ENCODE assay signal across 10 mouse cellular contexts in the genomic region with DNA sequence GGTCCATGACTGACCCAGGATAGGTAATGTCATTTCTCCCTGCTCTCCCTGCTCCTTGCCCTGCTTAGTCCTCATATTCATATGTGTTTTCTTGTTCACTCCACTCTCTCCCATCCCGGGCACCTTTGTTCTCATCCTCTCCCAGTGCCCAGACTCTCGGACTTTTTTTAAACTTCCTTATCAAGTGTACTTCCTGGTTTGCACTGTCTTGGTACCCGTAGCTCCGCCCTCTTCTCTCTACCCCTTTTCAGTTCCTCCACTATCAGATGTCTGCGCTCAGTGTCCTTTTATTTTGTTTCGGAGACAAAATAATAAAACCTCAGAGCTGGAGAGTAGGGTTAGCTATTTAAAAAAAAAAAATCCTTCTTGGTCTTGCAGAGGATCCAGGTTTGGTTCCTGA. TPM values are rescaled to one million over a fixed set of nuclear protein-coding genes. Genes with fewer than 3 reads are reported as not detected.
A peak's percentile ranks its signal among the peaks of the same experiment; 100 is the strongest.
DNase-seq lines count a peak whose midpoint lies in the region; ATAC-seq and TF ChIP-seq lines count a peak whose summit lies in the region.
"Had no signal": no experiment of that assay in that cellular context is flagged by ENCODE, and none has a peak within 500 bp of the region (broad histone marks: within the 10 kb centered on the region; RNA-seq: fewer than 3 reads in every experiment).

No protein-coding gene starts in this region.

- H3K79me2 ChIP-seq in MEL (ENCODE audit: control insufficient read depth, insufficient read depth, low read length, poor library complexity): no peaks in the 10 kb centered on the region

- ATAC-seq in heart, embryonic 12.5 days (ENCODE audit: insufficient number of reproducible peaks, low FRiP score): no peak
- ATAC-seq in hematopoietic stem cell, adult 5-6 weeks (replicated peaks in 1 of 2; ENCODE audit: insufficient read depth in 1 of 2, low FRiP score in 2 of 2, low TSS enrichment in 1 of 2, low read depth in 1 of 2, poor library complexity in 2 of 2, severe bottlenecking in 2 of 2): peak; percentile 71 to 83
- ATAC-seq in megakaryocyte progenitor cell, adult 5-6 weeks (replicated peaks; ENCODE audit: poor library complexity): peak; percentile 97
- no peak; the same call in 1 of the 2 replicates for ATAC-seq in stomach, postnatal 0 days (ENCODE audit: low FRiP score, low TSS enrichment)

- no peak overlapping the region for H3K4me3 ChIP-seq in heart, embryonic 12.5 days
- H3K4me3 ChIP-seq in MEL (ENCODE audit: control insufficient read depth in 1 of 2, insufficient read depth in 1 of 2, low read depth in 2 of 2, low read length in 2 of 2): peak overlapping the region; percentile 55 to 89
- H3K4me3 ChIP-seq in stomach, postnatal 0 days (ENCODE audit: low read depth, low read length): no peak overlapping the region

- intact Hi-C loops in heart, postnatal 10 days (cut with DNase I): no loop called here

- no peaks in the 10 kb centered on the region for H3K36me3 ChIP-seq in heart, embryonic 12.5 days
- H3K36me3 ChIP-seq in MEL (ENCODE audit: control insufficient read depth in 1 of 2, insufficient read depth in 2 of 2, low read length in 2 of 2): peaks cover 0 to 3% of the 10 kb centered on the region in 2 experiments; a peak in 1 of 4 replicates
- H3K36me3 ChIP-seq in stomach, postnatal 0 days (ENCODE audit: control insufficient read depth, insufficient read depth, low read length): no peaks in the 10 kb centered on the region

- no peak for TF ChIP-seq RAD21 in MEL (IDR thresholded peaks at IDR 0.05; ENCODE audit: low read depth, low read length)

- H3K9ac ChIP-seq in heart, embryonic 12.5 days: no peak overlapping the region
- H3K9ac ChIP-seq in MEL (ENCODE audit: control insufficient read depth, low read depth, low read length, poor library complexity, severe bottlenecking): peak overlapping the region; percentile 68
- no peak overlapping the region for H3K9ac ChIP-seq in stomach, postnatal 0 days (ENCODE audit: low read length)

- H3K4me1 ChIP-seq in heart, embryonic 12.5 days (replicated peaks): no peaks in the 10 kb centered on the region
- peaks cover 3 to 4% of the 10 kb centered on the region in 2 experiments; a peak in 3 of 4 replicates for H3K4me1 ChIP-seq in MEL (ENCODE audit: control insufficient read depth in 1 of 2, insufficient read depth in 2 of 2, low read length in 2 of 2)
- H3K4me1 ChIP-seq in stomach, postnatal 0 days (replicated peaks; ENCODE audit: control insufficient read depth, insufficient read depth): no peaks in the 10 kb centered on the region

- H3K27ac ChIP-seq in heart, embryonic 12.5 days (ENCODE audit: poor library complexity, severe bottlenecking): no peak overlapping the region
- peak overlapping the region; percentile 58 for H3K27ac ChIP-seq in MEL (ENCODE audit: control insufficient read depth, low read depth, low read length)
- H3K27ac ChIP-seq in stomach, postnatal 0 days (replicated peaks): no peak overlapping the region

- no peaks in the 10 kb centered on the region for H3K27me3 ChIP-seq in heart, embryonic 12.5 days (replicated peaks)
- H3K27me3 ChIP-seq in MEL (ENCODE audit: control insufficient read depth in 1 of 2, insufficient read depth in 2 of 2, low read length in 2 of 2): no peaks in the 10 kb centered on the region
- no peaks in the 10 kb centered on the region for H3K27me3 ChIP-seq in stomach, postnatal 0 days (ENCODE audit: control insufficient read depth, insufficient read depth, low read length)

- DNase-seq in heart, postnatal 10 days: no peak
- DNase-seq in MEL (ENCODE audit: low read depth, low spot score): peak; percentile 91
- no peak for DNase-seq in right cerebral cortex, postnatal 14 days
- DNase-seq in embryo, embryonic 10 days (ENCODE audit: low spot score): no peak
- no peak for DNase-seq in stomach, postnatal 0 days (ENCODE audit: low spot score)
- DNase-seq: adrenal gland, postnatal 10 days had no signal

- TF ChIP-seq POLR2A in MEL (IDR thresholded peaks at IDR 0.05; ENCODE audit: control insufficient read depth in 1 of 2, insufficient read depth in 1 of 2, low read depth in 1 of 2, low read length in 2 of 2, poor library complexity in 1 of 2): peak in 1 of 2 experiments; percentile 79; a peak in 2 of 4 replicates

- peak in 1 of 2 experiments; percentile 37; a peak in 2 of 4 replicates for TF ChIP-seq EP300 in MEL (IDR thresholded peaks at IDR 0.05; ENCODE audit: low read depth in 1 of 2, low read length in 2 of 2)
- no peak for TF ChIP-seq EP300 in stomach, postnatal 0 days (optimal IDR thresholded peaks at IDR 0.05)

- 46% methylated on average over 6 of the region's 6 CpGs for WGBS in heart, embryonic 12.5 days
- 65% methylated on average over 6 of the region's 6 CpGs for whole genome bisulfite sequencing in stomach, postnatal 0 days

- no peaks in the 10 kb centered on the region for H3K9me3 ChIP-seq in heart, embryonic 12.5 days (replicated peaks)
- H3K9me3 ChIP-seq in MEL (replicated peaks; ENCODE audit: insufficient read depth, low read length): no peaks in the 10 kb centered on the region
- H3K9me3 ChIP-seq in stomach, postnatal 0 days (ENCODE audit: control insufficient read depth, low read length): no peaks in the 10 kb centered on the region

- TF ChIP-seq CTCF in MEL (IDR thresholded peaks at IDR 0.05 in 2 of 3, conservative IDR thresholded peaks at IDR 0.05 in 1 of 3; ENCODE audit: control insufficient read depth in 1 of 3, insufficient read depth in 1 of 3, low read depth in 2 of 3, low read length in 3 of 3, poor library complexity in 1 of 3, severe bottlenecking in 1 of 3): no peak
- no peak for TF ChIP-seq CTCF in stomach, postnatal 0 days (IDR thresholded peaks at IDR 0.05; ENCODE audit: low read depth)

- 0 out of 2 replicates have a peak overlapping the region, but pooled peaks have one; percentile 14 for H3K4me2 ChIP-seq in heart, embryonic 12.5 days
- no peak overlapping the region for H3K4me2 ChIP-seq in stomach, postnatal 0 days (replicated peaks; ENCODE audit: low read depth)

TF ChIP-seq in MEL, 35 proteins besides CTCF, POLR2A, EP300 and RAD21 (continues in another document):
- no peak for TF ChIP-seq CHD2 (IDR thresholded peaks at IDR 0.05; ENCODE audit: low read length)
- TF ChIP-seq POLR2AphosphoS2 (IDR thresholded peaks at IDR 0.05; ENCODE audit: low read length): 0 out of 2 replicates have a peak, but pooled peaks have one; percentile 36

RNA-seq across cellular contexts. Expression of gene Fcrla, which starts 2.9 kb away (rescaled TPM):
- 0.26 TPM in 1 of 2 replicates, not detected in the other for polyA plus RNA-seq in heart, embryonic 12.5 days (2016; fragmentation: Nextera tagmentation; extraction: Ambion mirVana)
- 1 to 10 TPM in 1 of 2 experiments, under 1 TPM in 1; 0.57 to 1.6 TPM for total RNA-seq in heart, postnatal 10 days (2021)
- total RNA-seq in MEL (2012; rRNA removed): 0.12 and 0.39 TPM in 2 replicates
- under 1 TPM in 1 of 2 experiments, not detected in 1; 0.18 TPM for polyA plus RNA-seq in MEL (2012; ENCODE audit: insufficient read depth in 1 of 2, insufficient read length in 2 of 2, low read depth in 1 of 2, low replicate concordance in 2 of 2, missing spikeins in 1 of 2)
- total RNA-seq in hematopoietic stem cell, adult 5-6 weeks (2017): 0.65 and 1.1 TPM in 2 replicates
- not detected in 2 replicates for total RNA-seq in megakaryocyte progenitor cell, adult 5-6 weeks (2015)
- total RNA-seq in megakaryocyte progenitor cell, adult 5-6 weeks (2017): not detected in 2 replicates
- 0.29 and 0.38 TPM in 2 replicates for polyA plus RNA-seq in stomach, postnatal 0 days (2015; fragmentation: Nextera tagmentation; extraction: Ambion mirVana)
- total RNA-seq: left cerebral cortex, adult 18-20 months had no signal

RNA-seq across cellular contexts. Expression of gene Fcrlb, which starts 11.7 kb away (rescaled TPM):
- polyA plus RNA-seq in heart, embryonic 12.5 days (2016; fragmentation: Nextera tagmentation; extraction: Ambion mirVana): not detected in 2 replicates
- total RNA-seq in heart, postnatal 10 days (2021): not detected
- total RNA-seq in MEL (2012; rRNA removed): not detected in 2 replicates
- not detected for polyA plus RNA-seq in MEL (2012; ENCODE audit: insufficient read depth in 1 of 2, insufficient read length in 2 of 2, low read depth in 1 of 2, low replicate concordance in 2 of 2, missing spikeins in 1 of 2)
- total RNA-seq in hematopoietic stem cell, adult 5-6 weeks (2017): not detected in 2 replicates
- total RNA-seq in megakaryocyte progenitor cell, adult 5-6 weeks (2015): not detected in 2 replicates
- not detected in 2 replicates for total RNA-seq in megakaryocyte progenitor cell, adult 5-6 weeks (2017)
- polyA plus RNA-seq in stomach, postnatal 0 days (2015; fragmentation: Nextera tagmentation; extraction: Ambion mirVana): 0.10 and 0.12 TPM in 2 replicates

RNA-seq across cellular contexts. Expression of gene Dusp12, which starts 39.1 kb away (rescaled TPM):
- 28.4 and 28.8 TPM in 2 replicates for polyA plus RNA-seq in heart, embryonic 12.5 days (2016; fragmentation: Nextera tagmentation; extraction: Ambion mirVana)
- 10 to 100 TPM in 1 of 2 experiments, 1 to 10 TPM in 1; 8.7 to 13.1 TPM for total RNA-seq in heart, postnatal 10 days (2021)
- total RNA-seq in MEL (2012; rRNA removed): 41.8 and 50.0 TPM in 2 replicates
- 10 to 100 TPM in 1 of 2 experiments, not detected in 1; 33.8 TPM for polyA plus RNA-seq in MEL (2012; ENCODE audit: insufficient read depth in 1 of 2, insufficient read length in 2 of 2, low read depth in 1 of 2, low replicate concordance in 2 of 2, missing spikeins in 1 of 2)
- 10.8 and 18.7 TPM in 2 replicates for total RNA-seq in hematopoietic stem cell, adult 5-6 weeks (2017)
- total RNA-seq in megakaryocyte progenitor cell, adult 5-6 weeks (2015): 17.6 and 19.9 TPM in 2 replicates
- total RNA-seq in megakaryocyte progenitor cell, adult 5-6 weeks (2017): 9.4 and 10.3 TPM in 2 replicates
- 23.8 and 23.9 TPM in 2 replicates for polyA plus RNA-seq in stomach, postnatal 0 days (2015; fragmentation: Nextera tagmentation; extraction: Ambion mirVana)

RNA-seq across cellular contexts. Expression of gene Gm26620, which starts 39.6 kb away (rescaled TPM):
- 0.43 and 0.62 TPM in 2 replicates for polyA plus RNA-seq in heart, embryonic 12.5 days (2016; fragmentation: Nextera tagmentation; extraction: Ambion mirVana)
- under 1 TPM; 0.55 to 0.67 TPM for total RNA-seq in heart, postnatal 10 days (2021)
- 3.1 and 5.5 TPM in 2 replicates for total RNA-seq in MEL (2012; rRNA removed)
- 1 to 10 TPM in 1 of 2 experiments, not detected in 1; 1.0 TPM for polyA plus RNA-seq in MEL (2012; ENCODE audit: insufficient read depth in 1 of 2, insufficient read length in 2 of 2, low read depth in 1 of 2, low replicate concordance in 2 of 2, missing spikeins in 1 of 2)
- total RNA-seq in hematopoietic stem cell, adult 5-6 weeks (2017): 1.8 TPM in 1 of 2 replicates, not detected in the other
- 1.3 TPM in 1 of 2 replicates, not detected in the other for total RNA-seq in megakaryocyte progenitor cell, adult 5-6 weeks (2015)
- 0.20 TPM in 1 of 2 replicates, not detected in the other for total RNA-seq in megakaryocyte progenitor cell, adult 5-6 weeks (2017)
- polyA plus RNA-seq in stomach, postnatal 0 days (2015; fragmentation: Nextera tagmentation; extraction: Ambion mirVana): 0.67 and 1.4 TPM in 2 replicates

RNA-seq across cellular contexts. Expression of gene Fcgr2b, which starts 51.9 kb away (rescaled TPM):
- 0.19 TPM in 1 of 2 replicates, not detected in the other for polyA plus RNA-seq in heart, embryonic 12.5 days (2016; fragmentation: Nextera tagmentation; extraction: Ambion mirVana)
- 1 to 10 TPM; 3.1 to 3.9 TPM for total RNA-seq in heart, postnatal 10 days (2021)
- total RNA-seq in MEL (2012; rRNA removed): 4.7 and 6.4 TPM in 2 replicates
- 1 to 10 TPM in 1 of 2 experiments, not detected in 1; 8.2 TPM for polyA plus RNA-seq in MEL (2012; ENCODE audit: insufficient read depth in 1 of 2, insufficient read length in 2 of 2, low read depth in 1 of 2, low replicate concordance in 2 of 2, missing spikeins in 1 of 2)
- 18.5 and 26.0 TPM in 2 replicates for total RNA-seq in hematopoietic stem cell, adult 5-6 weeks (2017)
- total RNA-seq in megakaryocyte progenitor cell, adult 5-6 weeks (2015): 142 and 144 TPM in 2 replicates
- total RNA-seq in megakaryocyte progenitor cell, adult 5-6 weeks (2017): 99.9 and 118 TPM in 2 replicates
- 5.3 and 5.6 TPM in 2 replicates for polyA plus RNA-seq in stomach, postnatal 0 days (2015; fragmentation: Nextera tagmentation; extraction: Ambion mirVana)

Comparison
In these comparisons a context has a peak if more than half of its experiments do, and no peak if none do; other contexts are left out.
1. ATAC-seq: peak in hematopoietic stem cell, adult 5-6 weeks (2 of 2) and megakaryocyte progenitor cell, adult 5-6 weeks (single experiment); none in heart, embryonic 12.5 days (single experiment) and stomach, postnatal 0 days (single experiment).
2. H3K4me3 ChIP-seq: peak in MEL (2 of 2); none in heart, embryonic 12.5 days (single experiment) and stomach, postnatal 0 days (single experiment).